Mouse (Mus musculus) kidney, embryonic 14.5 days (tissue): ENCODE data around the gene Rragc. TPM values are rescaled to one million over a fixed set of nuclear protein-coding genes. Genes with fewer than 3 reads are reported as not detected.

Experiments used
- ATAC-seq: fragments of 200-750 bp; cut with Nextera tagmentation; 2 replicates; pipeline ENCODE4 v1.8.0; 2017; ENCODE audit warnings: moderate number of reproducible peaks, mild to moderate bottlenecking, moderate TSS enrichment, moderate library complexity; ENCODE audit not compliant: low FRiP score, low TSS enrichment
- H3K27ac ChIP-seq: fragments of 300-500 bp; sonication (generic); 2 replicates; pipeline ENCODE4 v1.5.1; 2014; ENCODE audit warnings: low read depth, mild to moderate bottlenecking, low read length, moderate library complexity, mixed read lengths
- H3K27me3 ChIP-seq: fragments of 300-500 bp; sonication (generic); 2 replicates; pipeline ENCODE4 v1.6.1; 2014; ENCODE audit warnings: mild to moderate bottlenecking, low read length; ENCODE audit not compliant: control insufficient read depth, insufficient read depth
- H3K36me3 ChIP-seq: fragments of 300-500 bp; sonication (generic); 2 replicates; pipeline ENCODE4 v1.6.1; 2014; ENCODE audit warnings: low read length, mixed read lengths; ENCODE audit not compliant: control insufficient read depth, insufficient read depth
- H3K4me1 ChIP-seq: fragments of 300-500 bp; sonication (generic); 2 replicates; pipeline ENCODE4 v1.6.1; 2014; ENCODE audit warnings: low read length, mixed read lengths; ENCODE audit not compliant: control insufficient read depth, insufficient read depth
- H3K4me2 ChIP-seq: fragments of 300-500 bp; sonication (generic); replicated peaks from 2 replicates; pipeline ENCODE4 v1.6.1; 2014; ENCODE audit warnings: low read depth, mild to moderate bottlenecking, low read length
- H3K4me3 ChIP-seq: fragments of 300-500 bp; sonication (generic); 2 replicates; pipeline ENCODE4 v1.5.1; 2014; ENCODE audit warnings: mild to moderate bottlenecking, low read length
- H3K9ac ChIP-seq: fragments of 300-500 bp; sonication (generic); 2 replicates; pipeline ENCODE4 v1.6.1; 2014; ENCODE audit warnings: low read depth, mild to moderate bottlenecking, low read length, moderate library complexity
- H3K9me3 ChIP-seq: fragments of 300-500 bp; sonication (generic); 2 replicates; pipeline ENCODE4 v1.6.1; 2016; ENCODE audit warnings: low read length; ENCODE audit not compliant: control insufficient read depth
- WGBS: fragments of 180-500 bp; shearing (Covaris S2); extraction: QIAGEN DNeasy Blood & Tissue Kit; methylation state at CpG from one replicate; pipeline ENCODE4 v1.1.7; 2014; 5-methylcytosine and 5-hydroxymethylcytosine counted together
- polyA plus RNA-seq: library from polyadenylated mRNA; unstranded; fragments of >200 nt; fragmentation: Nextera tagmentation; extraction: Ambion mirVana; gene quantifications from 2 replicates; pipeline ENCODE4 v1.2.1, GENCODE M21; 2014

Gene Rragc
- polyA plus RNA-seq, 1 experiment from 2014 or later, result 52.2 TPM

DNA sequence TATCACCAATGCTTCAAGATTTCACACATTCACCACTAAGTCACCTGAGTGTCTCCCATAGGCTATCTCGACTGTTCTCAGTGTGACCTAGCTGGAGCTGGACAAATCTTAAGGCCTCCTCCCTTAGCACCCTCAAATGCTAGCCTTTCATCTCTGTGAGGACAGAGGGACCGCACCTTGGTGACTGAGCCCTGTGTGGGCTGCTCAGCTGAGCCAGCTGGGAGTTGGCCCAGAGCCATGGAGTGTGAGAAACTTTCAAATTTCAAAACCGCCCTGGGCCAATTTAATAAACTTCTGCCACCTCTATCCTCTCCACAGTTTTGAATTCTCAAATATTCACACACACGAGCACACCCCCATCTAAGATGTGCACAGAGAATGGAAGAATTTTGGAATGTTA is 43.7 kb downstream of the Rragc start:
- no peaks in the 10 kb centered on the region for H3K36me3 ChIP-seq
- no peaks in the 10 kb centered on the region for H3K9me3 ChIP-seq
- 60% methylated on average over 4 of the region's 4 CpGs for WGBS
- no peak overlapping the region for H3K4me2 ChIP-seq
- no peaks in the 10 kb centered on the region for H3K4me1 ChIP-seq
- no peak overlapping the region for H3K27ac ChIP-seq
- no peak overlapping the region for H3K4me3 ChIP-seq
- ATAC-seq, result no peak
- H3K27me3 ChIP-seq, result peaks cover 2% of the 10 kb centered on the region
- H3K9ac ChIP-seq, result no peak overlapping the region

DNA sequence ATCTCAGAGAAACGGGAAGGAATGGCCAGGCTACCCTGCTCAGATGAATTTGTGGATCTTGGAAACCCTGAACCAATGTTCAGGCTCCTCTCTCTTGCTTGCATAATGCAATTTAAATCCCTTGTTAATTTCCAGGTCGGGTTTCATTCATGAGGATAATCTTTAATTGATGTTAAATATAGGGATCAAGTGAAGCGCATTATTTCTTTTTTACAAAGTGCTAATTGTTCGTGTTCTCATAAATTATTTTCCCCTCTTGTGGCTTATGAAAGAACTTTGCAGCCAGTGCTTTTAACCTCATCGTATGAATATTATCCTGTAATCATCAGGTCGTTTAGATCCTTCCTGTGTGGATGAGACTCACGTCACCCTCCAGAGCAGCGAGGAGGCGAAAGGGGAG is 45.5 kb downstream of the Rragc start:
- H3K4me2 ChIP-seq, result no peak overlapping the region
- H3K36me3 ChIP-seq, result no peaks in the 10 kb centered on the region
- H3K9ac ChIP-seq, result no peak overlapping the region
- no peaks in the 10 kb centered on the region; the same call in 1 of the 2 replicates for H3K27me3 ChIP-seq
- 64% methylated on average over 9 of the region's 9 CpGs for WGBS
- no peak for ATAC-seq
- no peaks in the 10 kb centered on the region for H3K4me1 ChIP-seq
- H3K9me3 ChIP-seq, result no peaks in the 10 kb centered on the region
- H3K27ac ChIP-seq, result no peak overlapping the region
- H3K4me3 ChIP-seq, result no peak overlapping the region

DNA sequence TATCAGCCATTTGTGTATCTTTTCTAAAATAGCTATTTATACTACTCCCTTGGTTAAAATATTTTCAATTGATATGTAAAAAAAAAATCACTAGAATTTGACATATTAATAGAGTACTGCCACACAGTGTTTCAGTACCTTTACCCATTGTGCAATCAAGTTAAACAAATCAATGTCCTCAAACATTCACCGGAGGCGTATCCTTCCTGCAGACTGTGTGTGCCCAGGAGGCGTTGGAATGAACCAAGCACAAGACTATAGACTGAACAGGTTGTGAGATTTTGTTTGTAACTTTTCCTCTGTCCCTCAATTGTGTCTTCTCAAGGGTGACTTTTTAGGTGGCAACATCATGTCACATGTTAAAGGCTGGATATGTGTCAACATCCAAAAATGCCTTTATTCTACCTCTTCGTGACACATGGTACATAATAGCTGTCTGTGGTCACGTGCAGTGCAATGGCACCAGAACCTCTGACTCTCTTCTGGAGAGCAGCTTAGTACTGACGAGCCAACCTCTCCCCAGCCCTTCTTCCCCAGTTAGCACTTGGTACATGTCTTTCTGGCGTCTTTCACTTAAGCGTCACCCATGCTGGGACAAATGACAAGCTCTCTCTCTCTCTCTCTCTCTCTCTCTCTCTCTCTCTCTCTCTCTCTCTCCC is 51.5 kb downstream of the Rragc start:
- Histone ChIP-seq H3K4me3 (no peak overlapping the region), H3K4me1 (no peaks in the 10 kb centered on the region), H3K27ac (no peak overlapping the region), H3K27me3 (peaks cover 14% of the 10 kb centered on the region), H3K36me3 (no peaks in the 10 kb centered on the region), H3K9me3 (0 out of 2 replicates have a peak, but pooled peaks cover 2% of the 10 kb centered on the region), H3K4me2 (no peak overlapping the region), H3K9ac (no peak overlapping the region)
- ATAC-seq, result no peak
- 82% methylated on average over 8 of the region's 8 CpGs for WGBS

DNA sequence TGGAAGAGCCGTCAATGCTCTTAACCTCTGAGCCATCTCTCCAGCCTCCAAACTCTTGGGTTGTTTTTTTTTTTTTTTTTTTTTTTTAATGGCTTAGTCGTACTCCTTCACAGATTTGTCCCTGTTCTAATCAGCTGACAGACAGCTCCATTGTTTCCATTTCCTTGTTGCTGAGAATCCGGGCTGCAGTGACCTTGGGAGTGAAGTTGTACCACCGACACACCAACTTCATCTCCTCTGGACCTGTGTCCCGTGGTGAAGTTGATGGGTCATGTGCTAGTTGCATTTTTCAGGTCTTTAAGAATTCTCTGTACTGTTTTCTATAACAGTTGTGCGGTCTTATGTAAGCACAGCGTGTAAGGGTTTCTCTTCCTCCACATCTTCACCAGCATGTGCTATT is 52.2 kb downstream of the Rragc start:
- H3K9ac ChIP-seq, result no peak overlapping the region
- peaks cover 14% of the 10 kb centered on the region for H3K27me3 ChIP-seq
- H3K4me3 ChIP-seq, result no peak overlapping the region
- 0 out of 2 replicates have a peak, but pooled peaks cover 2% of the 10 kb centered on the region for H3K9me3 ChIP-seq
- WGBS, result 77% methylated on average over 7 of the region's 7 CpGs
- no peaks in the 10 kb centered on the region for H3K4me1 ChIP-seq
- no peak overlapping the region for H3K4me2 ChIP-seq
- no peaks in the 10 kb centered on the region for H3K36me3 ChIP-seq
- H3K27ac ChIP-seq, result no peak overlapping the region
- no peak for ATAC-seq

DNA sequence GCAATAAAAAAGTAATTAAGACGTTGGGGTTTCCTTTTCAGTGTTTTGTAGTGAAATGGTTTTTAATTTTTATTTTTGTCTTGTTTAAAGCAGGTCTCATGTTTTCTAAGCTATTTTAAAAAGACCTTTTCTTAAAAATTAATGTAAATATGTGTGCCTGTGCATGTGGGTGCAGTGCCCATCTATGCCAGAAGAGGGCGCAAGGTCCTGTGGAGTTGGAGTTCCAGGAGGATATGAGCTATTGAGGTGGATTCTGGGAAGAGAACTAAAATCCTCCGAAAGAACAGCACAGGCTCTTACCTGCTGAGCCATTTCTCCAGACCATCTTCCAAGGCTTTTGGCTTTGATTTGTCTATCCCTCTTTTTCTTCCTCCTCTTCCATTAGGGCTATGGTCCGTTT is 53.8 kb downstream of the Rragc start:
- 80% methylated on average over 4 of the region's 4 CpGs for WGBS
- H3K9ac ChIP-seq, result no peak overlapping the region
- ATAC-seq, result no peak
- no peak overlapping the region for H3K4me3 ChIP-seq
- H3K4me1 ChIP-seq, result no peaks in the 10 kb centered on the region
- H3K36me3 ChIP-seq, result no peaks in the 10 kb centered on the region
- peaks cover 14% of the 10 kb centered on the region for H3K27me3 ChIP-seq
- no peak overlapping the region for H3K4me2 ChIP-seq
- H3K9me3 ChIP-seq, result 0 out of 2 replicates have a peak, but pooled peaks cover 2% of the 10 kb centered on the region
- H3K27ac ChIP-seq, result no peak overlapping the region

DNA sequence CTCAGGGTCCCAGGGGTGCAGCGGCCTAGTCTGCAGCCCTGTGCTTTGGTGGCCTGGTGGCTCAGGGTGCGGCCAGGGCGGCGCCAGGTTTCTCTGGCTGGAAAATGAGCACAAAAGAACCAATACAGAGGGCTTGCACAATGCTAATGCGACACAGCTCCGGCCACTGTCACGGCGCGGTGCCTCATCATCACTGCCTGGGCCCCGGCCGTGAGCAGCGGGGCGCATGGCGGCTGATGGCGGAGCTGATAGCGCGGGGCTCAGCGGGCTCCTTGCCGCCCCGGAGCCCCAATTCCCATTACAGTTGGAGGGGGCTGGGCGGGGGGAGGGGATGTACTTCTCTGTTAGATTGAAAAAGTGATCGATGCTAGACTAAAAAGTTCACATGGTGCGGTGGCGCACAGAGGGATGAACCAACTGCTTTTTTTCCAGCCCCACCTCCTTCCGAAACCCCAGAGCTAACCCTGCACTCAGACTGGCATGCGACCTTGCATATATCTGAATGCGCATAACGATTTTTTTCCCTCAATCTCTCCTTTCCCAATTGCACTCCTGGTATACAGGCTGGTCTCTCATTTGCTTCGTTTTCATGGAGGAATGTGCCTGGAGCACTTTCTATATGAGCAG is 55.3 kb downstream of the Rragc start:
- WGBS, result 12% methylated on average over 29 of the region's 29 CpGs
- H3K27me3 ChIP-seq, result peaks cover 14% of the 10 kb centered on the region
- H3K4me3 ChIP-seq, result peak overlapping the region; percentile 31
- H3K4me1 ChIP-seq, result no peaks in the 10 kb centered on the region
- no peaks in the 10 kb centered on the region for H3K36me3 ChIP-seq
- H3K4me2 ChIP-seq, result peak overlapping the region; percentile 44
- peak; percentile 32 for ATAC-seq
- H3K27ac ChIP-seq, result no peak overlapping the region
- 0 out of 2 replicates have a peak, but pooled peaks cover 2% of the 10 kb centered on the region for H3K9me3 ChIP-seq
- H3K9ac ChIP-seq, result peak overlapping the region; percentile 35; the same call in 1 of the 2 replicates

DNA sequence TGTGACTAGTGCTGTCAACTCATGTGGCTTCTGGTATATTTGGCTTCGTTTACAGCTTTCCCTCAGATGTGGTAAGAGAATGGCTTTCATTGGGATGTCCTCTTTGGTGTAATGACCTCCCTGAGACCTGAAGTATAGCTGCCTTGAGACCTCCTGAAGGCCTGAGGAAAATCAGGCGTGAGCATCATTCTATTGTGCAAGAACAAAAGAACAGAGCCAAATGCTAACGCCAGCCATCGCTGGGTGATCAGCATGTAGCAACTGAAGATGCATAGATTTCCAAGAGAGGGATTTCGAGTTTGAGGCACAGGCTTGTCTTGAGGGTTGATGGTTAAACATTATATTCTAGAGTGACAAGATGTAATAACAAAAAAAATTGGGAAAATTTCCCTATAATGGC is 64.9 kb downstream of the Rragc start:
- H3K4me1 ChIP-seq, result no peaks in the 10 kb centered on the region
- H3K4me2 ChIP-seq, result no peak overlapping the region
- H3K4me3 ChIP-seq, result no peak overlapping the region
- no peaks in the 10 kb centered on the region for H3K36me3 ChIP-seq
- no peak overlapping the region for H3K9ac ChIP-seq
- no peak overlapping the region for H3K27ac ChIP-seq
- H3K27me3 ChIP-seq, result no peaks in the 10 kb centered on the region
- WGBS, result 77% methylated on average over 5 of the region's 5 CpGs
- no peaks in the 10 kb centered on the region for H3K9me3 ChIP-seq
- ATAC-seq, result no peak

Other genes with a start within 250 kb of the Rragc start
- 59.2 and 89.2 TPM in 2 replicates for gene Macf1, start 233.1 kb upstream of the Rragc start, polyA plus RNA-seq
- 321 and 417 TPM in 2 replicates for gene Ndufs5, start 199.2 kb upstream of the Rragc start, polyA plus RNA-seq
- 48.9 and 56.6 TPM in 2 replicates for gene Akirin1, start 167.1 kb upstream of the Rragc start, polyA plus RNA-seq
- 3.8 TPM in 2 replicates for gene Rhbdl2, start 129.6 kb upstream of the Rragc start, polyA plus RNA-seq
- gene 4933427I04Rik, start 57.8 kb upstream of the Rragc start, polyA plus RNA-seq, result not detected in 2 replicates
- 76.5 and 91.2 TPM in 2 replicates for gene Mycbp, start 12.6 kb upstream of the Rragc start, polyA plus RNA-seq
- not detected in 2 replicates for gene 4930535I16Rik, start 576 bp downstream of the Rragc start, polyA plus RNA-seq